Mouse (Mus musculus) layer of hippocampus, adult 9-11 months (tissue): ENCODE measurements around the gene Fgfr1op.
"Not testable (repeated sequence)": the region's sequence is repeated elsewhere in the genome, so short reads cannot be mapped to it uniquely, and the experiment has no call there.

Source experiments
- DNase-seq: peaks from one replicate; pipeline ENCODE4 v3.0.0; 2022

Gene Fgfr1op

GRCm38 (mm10) chr17:8171081-8171480 lies 5.8 kb downstream of the Fgfr1op start:
- no peak for DNase-seq

GRCm38 (mm10) chr17:8177090-8177489 lies 11.8 kb downstream of the Fgfr1op start:
- no peak for DNase-seq

- no peak for DNase-seq
Measured at GRCm38 (mm10) chr17:8183815-8184214, 18.5 kb downstream of the Fgfr1op start.

- no peak for DNase-seq
Measured at GRCm38 (mm10) chr17:8184217-8184616, 18.9 kb downstream of the Fgfr1op start.

DNA sequence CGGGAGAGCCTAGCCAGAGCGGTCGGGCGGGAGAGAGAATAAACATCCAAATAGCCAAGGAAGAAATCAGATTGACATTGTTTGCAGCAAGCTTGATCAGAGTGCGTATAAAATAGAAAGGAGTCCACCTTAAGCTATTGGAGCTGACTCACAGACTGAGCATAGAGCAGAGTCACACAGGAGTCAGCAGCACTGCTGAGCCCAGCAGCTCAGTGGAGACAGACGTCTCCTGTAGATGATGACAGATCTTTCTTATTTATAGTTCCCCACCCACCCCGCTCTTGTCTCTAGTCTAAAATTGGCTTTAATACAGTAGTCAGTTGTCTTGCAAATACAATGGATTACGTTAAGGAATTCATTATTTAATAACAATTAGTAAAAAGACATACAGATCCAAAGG lies 28.4 kb downstream of the Fgfr1op start:
- DNase-seq, result peak; percentile 45

DNA sequence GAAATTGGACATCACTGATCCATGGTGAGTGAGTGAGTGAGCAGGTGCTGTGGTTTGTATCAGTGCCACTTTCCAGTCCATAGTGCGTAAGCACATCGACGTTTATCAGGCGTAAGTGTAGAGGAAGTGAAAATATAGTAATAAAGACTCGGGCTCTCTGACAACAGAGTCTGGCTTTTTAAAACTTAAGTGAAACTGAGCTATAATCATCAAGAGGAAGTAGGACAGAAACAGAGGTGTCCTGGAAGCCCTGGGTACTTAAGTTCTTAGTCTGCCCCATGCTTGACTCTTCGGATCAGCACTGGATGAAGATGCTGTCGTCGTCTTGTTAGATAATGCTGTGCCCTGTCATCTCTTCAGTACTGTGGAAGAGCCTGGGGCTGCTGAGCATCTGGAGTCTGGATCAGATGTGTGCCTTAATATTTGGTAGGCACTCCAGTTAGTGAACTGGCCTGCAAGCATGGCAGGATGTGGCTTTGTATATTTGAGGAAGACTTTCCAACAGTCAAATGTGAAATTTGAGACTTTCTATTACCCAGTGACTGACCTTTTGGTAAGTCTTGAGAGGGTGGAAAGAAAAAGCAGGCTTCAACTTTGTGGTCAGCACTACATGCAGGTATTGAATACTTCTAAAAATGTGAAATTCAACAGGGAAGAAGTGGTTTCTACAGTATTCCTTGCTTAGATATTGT lies 30.5 kb downstream of the Fgfr1op start:
- DNase-seq, result peak; percentile 29

GRCm38 (mm10) chr17:8197652-8198051 lies 32.4 kb downstream of the Fgfr1op start:
- DNase-seq, result no peak

DNA sequence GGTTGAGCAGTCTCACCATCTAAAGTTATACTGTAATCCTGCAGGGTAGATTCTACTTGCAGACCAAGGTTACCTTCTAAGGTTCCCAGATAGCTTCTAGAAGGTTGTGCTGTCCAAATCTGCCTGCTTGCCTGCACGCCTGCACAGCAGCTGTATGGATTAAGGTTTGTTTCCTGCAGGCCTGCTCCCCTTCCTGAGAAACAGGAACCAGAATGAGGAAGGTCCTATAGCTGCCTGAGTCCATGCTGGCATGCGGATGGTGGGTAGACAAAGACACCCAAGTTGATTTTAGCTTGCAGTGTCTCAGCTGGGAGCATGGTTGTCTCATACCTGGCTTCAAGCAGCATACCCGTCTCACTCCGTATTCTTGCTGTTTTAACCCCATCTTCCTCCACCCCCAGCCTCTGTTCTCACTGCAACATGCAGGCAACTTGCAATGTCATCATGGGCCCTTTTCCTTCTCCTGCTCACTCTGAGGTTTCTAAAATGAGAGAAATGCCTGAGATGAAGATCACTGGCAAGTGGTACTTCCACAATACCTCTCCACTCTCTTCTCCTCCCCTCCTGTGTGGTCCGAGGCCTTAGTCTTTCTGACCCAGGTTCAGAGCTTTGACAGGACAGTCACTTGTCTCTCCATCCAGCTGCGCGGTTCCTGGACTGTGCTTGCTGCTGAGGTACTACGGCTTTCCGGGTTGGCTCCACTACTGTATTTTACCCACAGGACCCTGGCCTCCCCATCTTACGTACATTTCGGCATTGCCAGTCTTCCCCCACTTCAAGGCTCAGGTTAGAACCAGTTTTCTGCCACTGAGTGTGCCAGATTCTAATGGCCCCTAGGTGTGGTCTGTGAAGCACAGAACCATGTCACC lies 34.0 kb downstream of the Fgfr1op start:
- DNase-seq, result peak; percentile 59

GRCm38 (mm10) chr17:8199936-8200330 lies 34.6 kb downstream of the Fgfr1op start:
- no peak for DNase-seq

DNA sequence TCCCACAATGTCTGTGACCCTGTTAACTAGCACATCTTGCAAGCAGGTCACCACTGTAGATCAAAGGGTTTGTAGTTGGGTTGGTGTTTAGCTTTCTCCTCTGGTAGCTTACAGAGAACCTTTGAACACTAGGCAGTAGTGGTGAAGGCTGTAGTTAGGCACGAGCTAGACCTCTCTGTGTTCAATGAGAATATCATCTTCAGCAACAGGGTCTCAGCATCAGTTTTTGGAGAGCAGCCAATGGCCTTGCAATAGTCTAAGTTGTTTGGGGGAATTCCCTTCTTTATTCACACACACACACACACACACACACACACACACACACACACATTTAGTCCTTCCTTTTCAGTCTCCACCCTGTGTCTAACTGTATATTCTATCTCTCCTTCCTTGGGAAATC lies 38.2 kb downstream of the Fgfr1op start:
- no peak for DNase-seq

DNA sequence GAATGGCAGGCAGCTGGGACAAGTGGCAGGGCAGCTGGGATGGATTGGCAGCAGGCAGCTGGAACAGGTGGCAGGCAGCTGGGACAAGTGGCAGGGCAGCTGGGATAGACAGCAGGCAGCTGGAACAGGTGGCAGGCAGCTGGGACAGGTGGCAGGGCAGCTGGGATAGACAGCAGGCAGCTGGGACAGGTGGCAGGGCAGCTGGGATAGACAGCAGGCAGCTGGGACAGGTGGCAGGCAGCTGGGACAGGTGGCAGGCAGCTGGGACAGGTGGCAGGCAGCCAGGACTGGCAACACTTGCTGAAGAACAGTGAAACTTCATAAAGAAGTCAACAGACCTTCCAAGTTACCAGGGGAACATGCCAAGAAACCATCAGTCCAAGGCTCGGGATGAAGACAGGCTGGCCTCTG lies 39.9 kb downstream of the Fgfr1op start:
- not testable (repeated sequence) for DNase-seq

DNA sequence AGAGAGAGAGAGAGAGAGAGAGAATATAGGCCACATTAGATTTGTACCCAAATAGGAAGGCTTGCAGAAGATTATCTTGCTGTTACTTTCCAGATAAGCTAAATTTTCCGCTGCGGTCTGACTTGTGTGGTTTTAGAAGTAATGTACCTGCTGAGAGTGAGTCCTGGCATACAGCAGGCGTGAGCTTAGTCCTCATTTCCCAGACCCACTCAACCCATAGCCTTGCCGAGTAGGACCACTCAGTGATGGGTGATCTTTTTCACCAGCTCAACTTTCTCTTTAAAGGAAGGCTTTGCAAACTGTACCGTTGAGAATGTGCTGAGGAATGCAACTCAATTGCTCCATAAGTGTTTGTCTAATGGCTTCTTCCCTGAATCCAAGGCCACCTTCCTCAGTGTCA lies 41.4 kb downstream of the Fgfr1op start:
- no peak for DNase-seq

DNA sequence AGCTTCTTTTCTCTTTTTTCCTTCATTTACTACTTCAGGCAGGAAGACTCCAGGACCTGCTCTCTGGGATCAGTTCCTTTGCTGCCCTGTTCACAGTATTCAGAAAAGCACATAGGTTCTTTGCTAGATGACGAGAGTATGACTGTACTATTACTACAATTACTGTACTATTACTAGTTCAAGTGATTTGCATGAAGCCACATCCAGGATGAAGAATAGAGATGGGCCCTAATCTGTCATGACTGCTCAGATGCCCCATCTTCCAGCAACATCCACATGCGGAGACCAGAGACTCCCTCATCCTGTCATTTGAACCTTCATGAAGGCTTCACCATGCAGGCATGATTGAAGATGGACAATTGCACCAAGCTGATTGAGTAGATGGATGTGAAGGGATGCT lies 44.4 kb downstream of the Fgfr1op start:
- no peak for DNase-seq

- DNase-seq, result no peak
Measured at GRCm38 (mm10) chr17:8210170-8210569, 44.9 kb downstream of the Fgfr1op start.

DNA sequence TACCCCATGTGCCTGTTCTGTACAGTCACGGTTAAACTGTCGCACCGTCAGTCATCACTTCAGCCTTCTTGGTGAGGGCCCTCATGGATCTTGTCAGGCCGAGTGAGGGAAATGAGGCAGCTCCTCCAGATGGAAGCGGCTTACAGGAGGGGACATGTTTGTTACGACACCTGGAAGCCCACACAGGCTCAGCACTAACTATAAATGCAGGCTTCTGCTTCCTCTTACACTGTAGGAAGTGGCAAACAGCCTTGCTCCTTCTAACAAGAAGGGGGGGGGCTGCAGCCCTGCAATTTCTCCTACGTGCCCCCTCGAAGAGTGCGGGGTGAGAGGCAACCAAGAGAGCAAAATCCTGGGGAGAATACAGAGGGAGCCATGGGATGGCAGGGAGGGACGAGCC lies 45.4 kb downstream of the Fgfr1op start:
- no peak for DNase-seq

GRCm38 (mm10) chr17:8211399-8211798 lies 46.1 kb downstream of the Fgfr1op start:
- no peak for DNase-seq

GRCm38 (mm10) chr17:8214369-8214768 lies 49.1 kb downstream of the Fgfr1op start:
- no peak for DNase-seq

- no peak for DNase-seq
Measured at GRCm38 (mm10) chr17:8215016-8215745, 49.9 kb downstream of the Fgfr1op start.

GRCm38 (mm10) chr17:8223225-8223624 lies 57.9 kb downstream of the Fgfr1op start:
- DNase-seq, result no peak

DNA sequence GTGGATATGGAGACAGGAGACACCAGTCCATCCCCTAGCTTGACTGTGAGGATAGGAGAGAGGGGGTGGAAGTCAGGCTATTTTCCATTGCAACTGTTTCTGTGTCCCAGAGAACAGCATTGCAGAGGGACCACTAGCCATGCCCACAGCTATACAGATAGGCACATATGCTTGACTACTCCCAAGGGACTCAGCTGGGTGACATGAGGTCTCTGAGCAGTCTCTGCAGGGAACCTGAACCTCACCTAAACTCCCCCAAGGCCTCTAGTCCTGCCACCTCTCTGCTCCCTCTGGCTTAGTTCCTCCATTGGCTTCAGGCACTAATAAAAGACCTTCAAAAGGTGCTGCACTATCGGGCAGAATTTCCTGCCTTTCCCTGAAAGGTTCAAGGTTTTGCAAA lies 58.8 kb downstream of the Fgfr1op start:
- DNase-seq, result no peak

- peak; percentile 73 for DNase-seq
Measured at GRCm38 (mm10) chr17:8225166-8225565, 59.9 kb downstream of the Fgfr1op start.

DNA sequence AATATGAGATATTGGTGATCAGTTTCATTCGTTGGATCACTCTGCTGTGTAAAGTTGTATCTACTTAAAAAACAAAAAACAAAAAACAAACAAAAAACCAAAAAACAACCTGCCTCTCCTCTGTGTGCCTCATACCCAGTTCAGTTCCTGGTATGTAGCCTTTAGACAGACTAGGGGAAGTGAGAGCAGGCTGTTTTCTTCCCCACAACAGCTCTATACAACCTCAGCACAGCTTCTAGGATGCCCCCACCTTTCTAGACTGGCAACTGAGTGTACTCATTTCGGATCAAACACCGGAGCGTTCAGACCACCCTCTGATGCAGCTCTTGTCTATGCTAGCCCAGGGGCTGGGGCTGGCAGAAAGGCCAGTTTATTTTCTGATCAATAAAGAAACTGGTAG lies 60.4 kb downstream of the Fgfr1op start:
- no peak for DNase-seq

GRCm38 (mm10) chr17:8228622-8229021 lies 63.3 kb downstream of the Fgfr1op start:
- DNase-seq, result peak; percentile 63

DNA sequence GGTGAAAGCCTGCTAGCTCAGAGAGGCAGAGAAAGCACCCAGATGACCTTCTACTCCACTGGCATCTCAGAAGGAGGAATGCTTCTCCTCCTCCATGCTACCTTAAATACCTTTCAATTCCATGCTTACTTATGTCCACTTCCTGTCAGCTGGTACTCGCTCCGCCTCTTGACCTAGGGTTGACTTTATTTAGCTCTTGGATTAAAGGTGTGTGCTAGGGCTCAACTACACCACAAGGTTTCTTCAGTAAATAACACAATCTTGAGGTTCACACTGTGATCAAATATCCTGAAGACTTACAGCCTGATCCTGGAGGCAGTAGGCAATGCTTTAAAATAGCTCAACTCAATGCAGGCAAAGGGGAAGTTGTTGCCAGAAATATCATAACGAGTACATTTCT lies 64.3 kb downstream of the Fgfr1op start:
- DNase-seq, result no peak
